Mouse (Mus musculus) limb, embryonic 12.5 days (tissue): ENCODE measurements at regions not wholly inside any gene's neighbourhood (a gene's known extent, or its start where the extent isn't known, plus 50 kb on each side); places are given as distances from the start of the nearest gene placed in this dataset.
A peak's percentile ranks its signal among the peaks of the same experiment; 100 is the strongest.

Experiments used
- ATAC-seq: fragments of 200-750 bp; cut with Nextera tagmentation; 2 replicates; pipeline ENCODE4 v1.8.0; 2017; ENCODE audit warnings: low read depth, moderate TSS enrichment; ENCODE audit not compliant: insufficient number of reproducible peaks, insufficient read depth, low FRiP score, low TSS enrichment
- H3K27ac ChIP-seq: fragments of 300-500 bp; sonication (generic); 2 replicates; pipeline ENCODE4 v1.5.1; 2016; ENCODE audit warnings: mild to moderate bottlenecking, moderate library complexity
- H3K27me3 ChIP-seq: fragments of 300-500 bp; sonication (generic); 2 replicates; pipeline ENCODE4 v1.6.1; 2016; ENCODE audit warnings: mild to moderate bottlenecking, moderate library complexity
- H3K36me3 ChIP-seq: fragments of 300-500 bp; sonication (generic); 2 replicates; pipeline ENCODE4 v1.6.1; 2016; ENCODE audit warnings: mild to moderate bottlenecking, moderate library complexity
- H3K4me1 ChIP-seq: fragments of 300-500 bp; sonication (generic); replicated peaks from 2 replicates; pipeline ENCODE4 v1.6.1; 2016
- H3K4me2 ChIP-seq: fragments of 300-500 bp; sonication (generic); 2 replicates; pipeline ENCODE4 v1.6.1; 2016; ENCODE audit warnings: mild to moderate bottlenecking, moderate library complexity
- H3K4me3 ChIP-seq: fragments of 300-500 bp; sonication (generic); replicated peaks from 2 replicates; pipeline ENCODE4 v1.5.1; 2016; ENCODE audit warnings: mild to moderate bottlenecking
- H3K9ac ChIP-seq: fragments of 300-500 bp; sonication (generic); replicated peaks from 2 replicates; pipeline ENCODE4 v1.6.1; 2016; ENCODE audit warnings: mild to moderate bottlenecking, moderate library complexity
- H3K9me3 ChIP-seq: fragments of 300-500 bp; sonication (generic); 2 replicates; pipeline ENCODE4 v1.6.1; 2016; ENCODE audit warnings: mild to moderate bottlenecking, moderate library complexity
- WGBS: fragments of 180-500 bp; shearing (Covaris S2); methylation state at CpG from one replicate; pipeline ENCODE4 v1.1.7; 2016; 5-methylcytosine and 5-hydroxymethylcytosine counted together

DNA sequence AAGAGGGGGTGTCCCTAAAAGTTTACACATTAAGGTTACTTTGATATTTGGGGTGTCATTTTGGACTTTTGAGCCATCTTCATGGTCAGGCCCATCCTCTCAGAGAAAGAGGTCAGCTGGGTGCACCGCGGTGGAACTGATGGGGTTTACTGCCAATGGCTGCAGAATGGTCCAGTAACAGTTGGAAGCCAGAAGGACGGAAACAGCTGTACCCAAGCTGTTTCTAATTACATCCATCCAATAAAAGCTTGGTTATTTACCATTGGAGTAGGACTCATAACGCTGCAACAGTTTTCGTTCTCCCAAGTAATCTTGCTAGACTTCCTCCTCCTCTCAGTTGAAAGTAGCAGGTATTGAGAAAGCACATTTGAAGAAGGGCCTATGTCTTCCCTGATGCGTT is 344.7 kb downstream of the Stim2 start:
- Histone ChIP-seq H3K4me3 (no peak overlapping the region), H3K9ac (no peak overlapping the region), H3K9me3 (no peaks in the 10 kb centered on the region), H3K27me3 (no peaks in the 10 kb centered on the region), H3K4me2 (0 out of 2 replicates have a peak overlapping the region, but pooled peaks have one; percentile 9), H3K4me1 (peaks cover 16% of the 10 kb centered on the region), H3K36me3 (no peaks in the 10 kb centered on the region), H3K27ac (peak overlapping the region; percentile 24; the same call in 1 of the 2 replicates)
- WGBS, result 21% methylated on average over 6 of the region's 6 CpGs
- peak; percentile 56; the same call in 1 of the 2 replicates for ATAC-seq

DNA sequence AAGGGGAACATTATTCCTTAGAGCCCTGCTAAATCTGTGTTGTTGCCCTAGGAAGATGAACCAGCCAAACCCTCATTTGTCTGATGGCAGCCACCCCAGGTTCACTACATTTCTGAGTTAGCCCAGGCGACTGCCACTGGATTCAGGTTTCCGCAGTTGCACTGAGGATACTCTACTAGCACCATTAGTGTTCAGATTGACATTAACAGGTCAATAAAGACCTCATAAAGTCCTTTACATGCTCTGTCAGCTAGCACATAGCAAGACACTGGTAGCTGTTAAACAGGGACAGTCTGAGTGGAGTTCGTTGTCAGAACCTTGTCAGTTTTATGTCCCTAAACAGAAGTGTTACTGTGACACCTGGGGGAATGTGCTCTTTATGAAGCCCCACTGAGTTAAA is 345.1 kb downstream of the Stim2 start:
- WGBS, result 22% methylated on average over 3 of the region's 3 CpGs
- Histone ChIP-seq H3K9me3 (no peaks in the 10 kb centered on the region), H3K9ac (no peak overlapping the region), H3K4me3 (no peak overlapping the region), H3K4me2 (0 out of 2 replicates have a peak overlapping the region, but pooled peaks have one; percentile 9), H3K4me1 (peaks cover 16% of the 10 kb centered on the region), H3K27ac (peak overlapping the region; percentile 24; the same call in 1 of the 2 replicates), H3K27me3 (no peaks in the 10 kb centered on the region), H3K36me3 (no peaks in the 10 kb centered on the region)
- ATAC-seq, result peak; percentile 20; the same call in 1 of the 2 replicates

GRCm38 (mm10) chr5:54348820-54349596 is 350.7 kb downstream of the Stim2 start:
- no peaks in the 10 kb centered on the region for H3K27me3 ChIP-seq
- peaks cover 10% of the 10 kb centered on the region for H3K4me1 ChIP-seq
- no peak for ATAC-seq
- no peak overlapping the region for H3K9ac ChIP-seq
- no peak overlapping the region for H3K4me2 ChIP-seq
- no peak overlapping the region for H3K4me3 ChIP-seq
- H3K27ac ChIP-seq, result no peak overlapping the region
- WGBS, result 65% methylated on average over 8 of the region's 8 CpGs
- no peaks in the 10 kb centered on the region for H3K9me3 ChIP-seq
- no peaks in the 10 kb centered on the region for H3K36me3 ChIP-seq

- H3K9me3 ChIP-seq, result no peaks in the 10 kb centered on the region
- no peaks in the 10 kb centered on the region for H3K27me3 ChIP-seq
- H3K4me1 ChIP-seq, result peaks cover 7% of the 10 kb centered on the region
- no peaks in the 10 kb centered on the region for H3K36me3 ChIP-seq
- H3K4me2 ChIP-seq, result no peak overlapping the region
- 67% methylated on average over 5 of the region's 5 CpGs for WGBS
- ATAC-seq, result no peak
- H3K27ac ChIP-seq, result no peak overlapping the region
- no peak overlapping the region for H3K9ac ChIP-seq
- H3K4me3 ChIP-seq, result no peak overlapping the region
These were observed 351.6 kb downstream of the Stim2 start for GRCm38 (mm10) chr5:54349775-54350332.

DNA sequence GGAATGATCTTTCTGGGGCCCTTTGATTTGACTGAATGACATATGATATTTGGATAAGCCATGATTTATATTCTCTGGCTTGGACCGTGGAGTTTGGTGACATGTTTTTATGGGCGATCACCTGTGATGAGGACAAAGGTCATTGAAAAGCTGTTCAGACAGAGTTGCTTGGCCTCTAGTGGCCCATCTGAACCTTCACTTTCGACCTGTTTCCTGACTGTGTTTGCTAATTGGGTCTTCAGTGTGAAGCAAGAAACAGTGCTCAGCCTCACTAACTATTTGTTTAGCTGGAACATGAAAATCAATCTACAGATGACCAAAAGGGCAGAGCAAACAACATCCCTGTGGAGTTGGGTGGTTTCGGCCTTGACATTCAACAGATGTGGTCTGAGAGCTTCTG is 357.8 kb downstream of the Stim2 start:
- Histone ChIP-seq H3K4me1 (peaks cover 7% of the 10 kb centered on the region), H3K9ac (no peak overlapping the region), H3K27me3 (no peaks in the 10 kb centered on the region), H3K4me3 (no peak overlapping the region), H3K27ac (no peak overlapping the region), H3K4me2 (no peak overlapping the region), H3K36me3 (no peaks in the 10 kb centered on the region), H3K9me3 (no peaks in the 10 kb centered on the region)
- 50% methylated on average over 4 of the region's 4 CpGs for WGBS
- ATAC-seq, result no peak

DNA sequence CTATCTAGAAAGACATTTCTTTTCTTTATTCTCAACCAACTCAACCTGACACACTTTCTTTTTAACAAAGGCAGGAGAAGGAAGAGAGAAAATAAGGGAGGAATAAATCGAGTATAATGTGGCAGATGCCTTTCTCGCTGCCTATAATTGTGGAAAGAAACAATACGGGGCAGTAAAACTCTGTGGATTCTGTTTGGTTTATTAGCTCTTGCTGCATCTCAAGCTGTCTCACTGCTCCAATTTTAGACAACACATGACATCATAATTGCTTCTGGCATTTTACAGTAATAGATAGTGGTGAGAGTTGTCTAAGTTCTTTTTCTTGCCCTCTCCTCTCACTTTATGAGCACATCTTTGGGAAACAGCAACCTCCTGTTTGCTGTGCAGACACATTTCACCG is 359.2 kb downstream of the Stim2 start:
- Histone ChIP-seq H3K27me3 (no peaks in the 10 kb centered on the region), H3K27ac (no peak overlapping the region), H3K4me1 (no peaks in the 10 kb centered on the region), H3K36me3 (no peaks in the 10 kb centered on the region), H3K9me3 (no peaks in the 10 kb centered on the region), H3K9ac (no peak overlapping the region), H3K4me3 (no peak overlapping the region), H3K4me2 (no peak overlapping the region)
- no peak for ATAC-seq
- WGBS, result 64% methylated on average over 4 of the region's 4 CpGs

DNA sequence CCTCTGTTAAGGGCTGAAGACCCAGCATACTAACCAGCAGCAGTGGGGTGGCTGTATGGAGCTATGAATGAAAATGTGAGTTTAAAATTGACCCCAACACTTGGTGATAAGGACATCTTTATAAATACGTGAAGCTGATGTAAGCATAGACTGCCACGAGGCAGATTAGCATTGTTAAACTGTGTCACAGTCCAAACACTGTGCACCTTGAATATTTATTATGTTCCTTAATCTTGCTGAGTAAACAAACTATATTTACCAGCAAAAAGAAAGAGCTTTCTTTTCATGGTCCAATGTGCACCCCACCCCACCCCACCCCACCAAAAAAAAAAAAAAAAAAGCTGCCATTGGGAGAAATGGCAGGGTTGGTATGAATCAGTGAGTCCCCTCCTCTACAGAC is 359.9 kb downstream of the Stim2 start:
- WGBS, result 86% methylated on average over 2 of the region's 2 CpGs
- H3K36me3 ChIP-seq, result no peaks in the 10 kb centered on the region
- no peak overlapping the region for H3K4me2 ChIP-seq
- no peak for ATAC-seq
- H3K4me3 ChIP-seq, result no peak overlapping the region
- H3K27me3 ChIP-seq, result no peaks in the 10 kb centered on the region
- H3K27ac ChIP-seq, result no peak overlapping the region
- H3K9me3 ChIP-seq, result no peaks in the 10 kb centered on the region
- H3K4me1 ChIP-seq, result no peaks in the 10 kb centered on the region
- no peak overlapping the region for H3K9ac ChIP-seq
